Mouse (Mus musculus): Measurements from ENCODE around the gene Cdr2. TPM values are rescaled to one million over a fixed set of nuclear protein-coding genes. Genes with fewer than 3 reads are reported as not detected.
"Not testable (repeated sequence)": the region's sequence is repeated elsewhere in the genome, so short reads cannot be mapped to it uniquely, and the experiment has no call there.

Gene Cdr2
- 12.6 and 13.2 TPM in 2 replicates for polyA plus RNA-seq (2014; fragmentation: Nextera tagmentation; extraction: Ambion mirVana)

DNA sequence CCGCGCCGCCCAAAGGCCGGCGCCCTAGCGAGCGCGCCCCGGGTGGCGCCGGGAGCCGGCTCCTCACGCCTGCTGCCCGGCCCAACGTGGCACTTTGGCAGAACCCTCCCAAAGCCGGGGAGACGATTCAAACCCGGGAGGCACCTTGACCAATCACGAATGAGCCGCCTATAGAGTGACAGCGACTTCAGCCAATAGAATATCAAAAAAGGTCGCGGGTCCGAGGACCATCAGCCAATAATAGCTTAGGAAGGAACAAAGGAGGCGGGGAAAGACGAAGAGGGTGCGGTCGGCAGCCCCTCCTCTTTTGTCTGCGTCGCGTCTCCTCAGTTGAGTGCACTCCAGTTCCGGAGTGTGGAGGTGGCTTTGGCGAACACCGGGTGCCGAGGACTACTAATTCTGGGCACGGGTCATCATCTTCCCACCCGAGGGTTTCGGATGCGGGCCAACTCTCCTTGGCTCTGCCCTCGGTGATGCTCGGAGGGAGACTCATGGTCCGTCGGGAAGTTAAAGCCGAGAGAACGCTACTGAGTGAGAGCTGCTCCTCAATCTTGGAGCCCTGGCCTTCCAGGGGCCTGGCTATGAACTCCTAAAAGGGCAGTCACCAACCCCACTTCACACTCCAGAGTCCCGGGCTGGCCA, at the start of gene Cdr2, which contains the start of gene Mfsd13b:
Gene Cdr2, minus strand, starts transcription at position 113 of the 642 bp plus-strand sequence.
Gene Mfsd13b, plus strand, starts transcription at position 310 of the 642 bp plus-strand sequence.
- Histone ChIP-seq H3K4me2 (replicated peaks; ENCODE audit: low read depth, low read length) (peak within 1 kb of the TSS; percentile 85), H3K27ac (ENCODE audit: low read length) (peak within 1 kb of the TSS; percentile 27; the same call in 1 of the 2 replicates), H3K9me3 (ENCODE audit: control insufficient read depth, low read depth, low read length) (no peaks in the 10 kb centered on the region), H3K36me3 (ENCODE audit: control insufficient read depth, insufficient read depth, low read length) (no peaks in the 10 kb centered on the region), H3K4me1 (ENCODE audit: control insufficient read depth, insufficient read depth, low read length) (peaks cover 9% of the 10 kb centered on the region; the same call in 1 of the 2 replicates), H3K9ac (replicated peaks; ENCODE audit: low read depth, low read length) (peak within 1 kb of the TSS; percentile 77), H3K4me3 (ENCODE audit: low read depth, low read length) (peak within 1 kb of the TSS; percentile 82), H3K27me3 (ENCODE audit: control insufficient read depth, insufficient read depth, low read length) (no peaks in the 10 kb centered on the region)
- under 1% methylated on average over 46 of the region's 46 CpGs for WGBS
- ATAC-seq (ENCODE audit: insufficient number of reproducible peaks, insufficient read depth, low FRiP score, low read depth): peak; percentile 97

DNA sequence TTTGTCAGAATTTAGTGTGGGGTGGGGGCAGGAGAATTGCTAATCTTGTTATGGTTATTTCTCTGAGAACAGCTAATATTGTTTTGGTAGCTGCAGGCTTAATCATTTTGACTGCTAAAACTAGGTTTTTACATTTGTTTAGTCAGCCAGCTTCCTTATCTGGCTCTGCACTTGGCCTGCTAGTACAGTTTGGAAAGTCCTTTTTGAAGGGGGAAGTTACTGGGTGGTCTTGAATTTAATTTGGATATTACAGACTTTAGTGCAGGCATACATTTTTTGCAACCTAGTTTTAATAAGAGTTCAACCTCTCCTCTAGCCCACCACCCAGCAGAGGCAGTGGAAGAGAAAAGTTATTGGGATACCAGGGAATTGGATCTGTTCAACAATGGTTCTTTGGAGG, 47.8 kb upstream of the Cdr2 start:
- H3K36me3 ChIP-seq (ENCODE audit: control insufficient read depth, insufficient read depth, low read length); H3K4me3 ChIP-seq (ENCODE audit: low read depth, low read length); H3K4me1 ChIP-seq (ENCODE audit: control insufficient read depth, insufficient read depth, low read length); H3K27me3 ChIP-seq (ENCODE audit: control insufficient read depth, insufficient read depth, low read length); H3K27ac ChIP-seq (ENCODE audit: low read length); ATAC-seq (ENCODE audit: insufficient number of reproducible peaks, insufficient read depth, low FRiP score, low read depth); H3K9me3 ChIP-seq (ENCODE audit: control insufficient read depth, low read depth, low read length); H3K9ac ChIP-seq (replicated peaks; ENCODE audit: low read depth, low read length); H3K4me2 ChIP-seq (replicated peaks; ENCODE audit: low read depth, low read length): not testable (repeated sequence)

GRCm38 (mm10) chr7:121026300-121026699, 44.2 kb upstream of the Cdr2 start:
- no peak overlapping the region for H3K4me3 ChIP-seq (ENCODE audit: low read depth, low read length)
- ATAC-seq (ENCODE audit: insufficient number of reproducible peaks, insufficient read depth, low FRiP score, low read depth): no peak
- 56% methylated on average over 3 of the region's 3 CpGs for WGBS
- no peak overlapping the region for H3K4me2 ChIP-seq (replicated peaks; ENCODE audit: low read depth, low read length)
- H3K9me3 ChIP-seq (ENCODE audit: control insufficient read depth, low read depth, low read length): no peaks in the 10 kb centered on the region
- no peaks in the 10 kb centered on the region for H3K27me3 ChIP-seq (ENCODE audit: control insufficient read depth, insufficient read depth, low read length)
- no peaks in the 10 kb centered on the region for H3K36me3 ChIP-seq (ENCODE audit: control insufficient read depth, insufficient read depth, low read length)
- H3K4me1 ChIP-seq (ENCODE audit: control insufficient read depth, insufficient read depth, low read length): no peaks in the 10 kb centered on the region
- H3K9ac ChIP-seq (replicated peaks; ENCODE audit: low read depth, low read length): no peak overlapping the region
- no peak overlapping the region for H3K27ac ChIP-seq (ENCODE audit: low read length)

DNA sequence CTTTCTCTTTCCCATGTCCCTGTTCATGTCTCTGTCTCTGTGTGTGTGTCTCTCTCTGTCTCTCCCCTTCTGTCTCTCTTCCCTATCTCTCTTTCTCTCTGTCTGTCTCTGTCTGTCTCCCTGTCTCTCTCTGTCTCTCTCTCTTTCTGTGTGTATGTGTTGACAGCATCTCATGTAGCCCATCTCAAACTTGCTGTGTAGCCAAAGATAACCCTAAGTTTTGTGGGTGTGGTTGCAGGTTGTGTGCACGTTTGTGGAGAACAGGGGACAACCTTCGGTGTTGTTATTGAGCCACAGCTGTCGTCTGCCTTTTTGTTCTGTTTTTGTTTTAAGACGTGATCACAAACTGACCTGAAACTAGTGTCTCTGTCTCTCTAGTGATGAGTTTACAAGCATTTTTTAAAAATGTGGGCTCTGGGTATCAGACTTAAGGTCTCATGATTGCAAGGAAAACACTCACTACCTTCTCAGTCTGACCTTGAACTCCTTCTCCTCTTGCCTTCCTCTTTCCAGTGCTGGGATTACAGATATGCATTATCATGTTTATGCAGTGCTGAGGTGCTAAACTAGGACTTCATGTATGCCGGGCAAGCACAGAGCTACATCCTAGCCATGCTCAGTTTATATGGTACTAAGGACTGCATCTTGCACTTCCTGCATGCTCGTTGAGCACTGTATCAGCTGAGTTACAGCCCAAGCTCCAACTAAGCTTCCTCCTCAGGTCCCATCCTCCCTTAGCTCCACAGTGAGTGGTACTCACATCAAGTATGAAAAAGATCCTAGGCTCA, 43.3 kb upstream of the Cdr2 start:
- ATAC-seq (ENCODE audit: insufficient number of reproducible peaks, insufficient read depth, low FRiP score, low read depth): no peak
- Histone ChIP-seq H3K4me2 (replicated peaks; ENCODE audit: low read depth, low read length) (no peak overlapping the region), H3K36me3 (ENCODE audit: control insufficient read depth, insufficient read depth, low read length) (no peaks in the 10 kb centered on the region), H3K9me3 (ENCODE audit: control insufficient read depth, low read depth, low read length) (no peaks in the 10 kb centered on the region), H3K4me1 (ENCODE audit: control insufficient read depth, insufficient read depth, low read length) (no peaks in the 10 kb centered on the region), H3K9ac (replicated peaks; ENCODE audit: low read depth, low read length) (no peak overlapping the region), H3K27ac (ENCODE audit: low read length) (no peak overlapping the region), H3K27me3 (ENCODE audit: control insufficient read depth, insufficient read depth, low read length) (no peaks in the 10 kb centered on the region), H3K4me3 (ENCODE audit: low read depth, low read length) (no peak overlapping the region)
- WGBS: 76% methylated on average over 6 of the region's 6 CpGs

GRCm38 (mm10) chr7:121020277-121020676, 38.2 kb upstream of the Cdr2 start:
- H3K9me3 ChIP-seq (ENCODE audit: control insufficient read depth, low read depth, low read length): no peaks in the 10 kb centered on the region

GRCm38 (mm10) chr7:121018778-121019177, 36.7 kb upstream of the Cdr2 start:
- WGBS: 81% methylated on average over 3 of the region's 3 CpGs
- Histone ChIP-seq H3K4me3 (ENCODE audit: low read depth, low read length) (no peak overlapping the region), H3K27me3 (ENCODE audit: control insufficient read depth, insufficient read depth, low read length) (no peaks in the 10 kb centered on the region), H3K27ac (ENCODE audit: low read length) (no peak overlapping the region), H3K36me3 (ENCODE audit: control insufficient read depth, insufficient read depth, low read length) (no peaks in the 10 kb centered on the region), H3K4me1 (ENCODE audit: control insufficient read depth, insufficient read depth, low read length) (no peaks in the 10 kb centered on the region), H3K9ac (replicated peaks; ENCODE audit: low read depth, low read length) (no peak overlapping the region), H3K4me2 (replicated peaks; ENCODE audit: low read depth, low read length) (no peak overlapping the region), H3K9me3 (ENCODE audit: control insufficient read depth, low read depth, low read length) (no peaks in the 10 kb centered on the region)
- ATAC-seq (ENCODE audit: insufficient number of reproducible peaks, insufficient read depth, low FRiP score, low read depth): no peak

More at GRCm38 (mm10) chr7:121020277-121020676, 38.2 kb upstream of the Cdr2 start:
- no peak overlapping the region for H3K4me2 ChIP-seq (replicated peaks; ENCODE audit: low read depth, low read length)
- H3K4me3 ChIP-seq (ENCODE audit: low read depth, low read length): no peak overlapping the region
- H3K4me1 ChIP-seq (ENCODE audit: control insufficient read depth, insufficient read depth, low read length): no peaks in the 10 kb centered on the region
- H3K9ac ChIP-seq (replicated peaks; ENCODE audit: low read depth, low read length): no peak overlapping the region
- WGBS: 31% methylated on average over 8 of the region's 8 CpGs
- no peak for ATAC-seq (ENCODE audit: insufficient number of reproducible peaks, insufficient read depth, low FRiP score, low read depth)
- no peaks in the 10 kb centered on the region for H3K36me3 ChIP-seq (ENCODE audit: control insufficient read depth, insufficient read depth, low read length)
- H3K27me3 ChIP-seq (ENCODE audit: control insufficient read depth, insufficient read depth, low read length): no peaks in the 10 kb centered on the region
- no peak overlapping the region for H3K27ac ChIP-seq (ENCODE audit: low read length)

GRCm38 (mm10) chr7:121014486-121014885, 32.4 kb upstream of the Cdr2 start:
- no peak for ATAC-seq (ENCODE audit: insufficient number of reproducible peaks, insufficient read depth, low FRiP score, low read depth)
- H3K4me2 ChIP-seq (replicated peaks; ENCODE audit: low read depth, low read length): no peak overlapping the region
- WGBS: 81% methylated on average over 10 of the region's 10 CpGs

GRCm38 (mm10) chr7:121011794-121012689, 29.9 kb upstream of the Cdr2 start:
- 63% methylated on average over 10 of the region's 10 CpGs for WGBS
- H3K27ac ChIP-seq (ENCODE audit: low read length): no peak overlapping the region
- ATAC-seq (ENCODE audit: insufficient number of reproducible peaks, insufficient read depth, low FRiP score, low read depth): no peak
- no peaks in the 10 kb centered on the region for H3K27me3 ChIP-seq (ENCODE audit: control insufficient read depth, insufficient read depth, low read length)
- H3K36me3 ChIP-seq (ENCODE audit: control insufficient read depth, insufficient read depth, low read length): no peaks in the 10 kb centered on the region
- H3K4me2 ChIP-seq (replicated peaks; ENCODE audit: low read depth, low read length): no peak overlapping the region
- H3K9me3 ChIP-seq (ENCODE audit: control insufficient read depth, low read depth, low read length): no peaks in the 10 kb centered on the region
- no peaks in the 10 kb centered on the region for H3K4me1 ChIP-seq (ENCODE audit: control insufficient read depth, insufficient read depth, low read length)
- no peak overlapping the region for H3K4me3 ChIP-seq (ENCODE audit: low read depth, low read length)
- H3K9ac ChIP-seq (replicated peaks; ENCODE audit: low read depth, low read length): no peak overlapping the region

More at GRCm38 (mm10) chr7:121014486-121014885, 32.4 kb upstream of the Cdr2 start:
- Histone ChIP-seq H3K27me3 (ENCODE audit: control insufficient read depth, insufficient read depth, low read length) (no peaks in the 10 kb centered on the region), H3K4me3 (ENCODE audit: low read depth, low read length) (no peak overlapping the region), H3K4me1 (ENCODE audit: control insufficient read depth, insufficient read depth, low read length) (no peaks in the 10 kb centered on the region), H3K27ac (ENCODE audit: low read length) (no peak overlapping the region), H3K9me3 (ENCODE audit: control insufficient read depth, low read depth, low read length) (no peaks in the 10 kb centered on the region), H3K36me3 (ENCODE audit: control insufficient read depth, insufficient read depth, low read length) (no peaks in the 10 kb centered on the region), H3K9ac (replicated peaks; ENCODE audit: low read depth, low read length) (no peak overlapping the region)
